Mouse (Mus musculus) erythroblast, embryonic 14.5 days (primary cell): ENCODE results near the gene Agap1. TPM values are rescaled to one million over a fixed set of nuclear protein-coding genes. Genes with fewer than 3 reads are reported as not detected.

Experiments
- H3K27me3 ChIP-seq: 2 replicates; pipeline ENCODE4 v1.6.1; 2012; ENCODE audit warnings: inconsistent platforms; ENCODE audit not compliant: control insufficient read depth
- H3K36me3 ChIP-seq: 2 replicates; pipeline ENCODE4 v1.6.1; 2012; ENCODE audit warnings: mild to moderate bottlenecking, inconsistent platforms; ENCODE audit not compliant: control insufficient read depth
- H3K4me1 ChIP-seq: 2 replicates; pipeline ENCODE4 v1.6.1; 2012; ENCODE audit warnings: inconsistent platforms; ENCODE audit not compliant: control insufficient read depth
- H3K4me3 ChIP-seq: replicated peaks from 2 replicates; pipeline ENCODE3; 2012; ENCODE audit warnings: moderate library complexity, mild to moderate bottlenecking, inconsistent platforms
- H3K9me3 ChIP-seq: 2 replicates; pipeline ENCODE4 v1.6.1; 2012; ENCODE audit warnings: low read length, inconsistent platforms, mixed read lengths; ENCODE audit not compliant: control insufficient read depth
- GATA1 ChIP-seq: IDR thresholded peaks from 2 replicates; pipeline ENCODE4 v1.6.1; 2012; ENCODE audit warnings: low read length, inconsistent platforms, mixed read lengths
- TAL1 ChIP-seq: IDR thresholded peaks from 3 replicates; pipeline ENCODE4 v1.6.1; 2012; ENCODE audit warnings: low read length, inconsistent platforms, mixed read lengths
- polyA plus RNA-seq: library from polyadenylated mRNA; stranded (reverse); fragments of >175 nt; gene quantifications from 2 replicates; pipeline ENCODE4 v1.2.3, GENCODE M21; 2012

Gene Agap1
- polyA plus RNA-seq, 1 experiment: 0.09 TPM

GRCm38 (mm10) chr1:89798724-89799123 is 344.1 kb downstream of the Agap1 start:
- TF ChIP-seq TAL1 (no peak), GATA1 (no peak)
- no peak overlapping the region for H3K4me3 ChIP-seq

GRCm38 (mm10) chr1:89801506-89801905 is 346.9 kb downstream of the Agap1 start:
- Histone ChIP-seq H3K27me3 (no peaks in the 10 kb centered on the region), H3K36me3 (no peaks in the 10 kb centered on the region), H3K9me3 (no peaks in the 10 kb centered on the region), H3K4me1 (no peaks in the 10 kb centered on the region), H3K4me3 (no peak overlapping the region)
- no peak for TF ChIP-seq GATA1
- no peak for TF ChIP-seq TAL1

More at GRCm38 (mm10) chr1:89798724-89799123, 344.1 kb downstream of the Agap1 start:
- H3K9me3 ChIP-seq: no peaks in the 10 kb centered on the region
- no peaks in the 10 kb centered on the region for H3K36me3 ChIP-seq
- no peaks in the 10 kb centered on the region for H3K27me3 ChIP-seq
- no peaks in the 10 kb centered on the region for H3K4me1 ChIP-seq

- no peaks in the 10 kb centered on the region for H3K27me3 ChIP-seq
- H3K36me3 ChIP-seq: no peaks in the 10 kb centered on the region
- H3K4me1 ChIP-seq: no peaks in the 10 kb centered on the region
- no peaks in the 10 kb centered on the region for H3K9me3 ChIP-seq
- TF ChIP-seq GATA1: no peak
- TF ChIP-seq TAL1: no peak
- H3K4me3 ChIP-seq: no peak overlapping the region
These were observed 350.4 kb downstream of the Agap1 start for GRCm38 (mm10) chr1:89804981-89805380.

- TF ChIP-seq TAL1 (no peak), GATA1 (no peak)
- H3K9me3 ChIP-seq: no peaks in the 10 kb centered on the region
These were observed 358.2 kb downstream of the Agap1 start for GRCm38 (mm10) chr1:89812816-89813215.

GRCm38 (mm10) chr1:89816487-89817206 is 362.0 kb downstream of the Agap1 start:
- no peaks in the 10 kb centered on the region for H3K4me1 ChIP-seq
- H3K9me3 ChIP-seq: no peaks in the 10 kb centered on the region
- TF ChIP-seq TAL1: no peak
- H3K36me3 ChIP-seq: no peaks in the 10 kb centered on the region
- no peaks in the 10 kb centered on the region for H3K27me3 ChIP-seq
- no peak overlapping the region for H3K4me3 ChIP-seq

More at GRCm38 (mm10) chr1:89812816-89813215, 358.2 kb downstream of the Agap1 start:
- Histone ChIP-seq H3K27me3 (no peaks in the 10 kb centered on the region), H3K36me3 (no peaks in the 10 kb centered on the region), H3K4me1 (no peaks in the 10 kb centered on the region), H3K4me3 (no peak overlapping the region)

- TF ChIP-seq GATA1 (no peak), TAL1 (no peak)
- Histone ChIP-seq H3K27me3 (no peaks in the 10 kb centered on the region), H3K9me3 (no peaks in the 10 kb centered on the region), H3K4me1 (no peaks in the 10 kb centered on the region), H3K4me3 (no peak overlapping the region), H3K36me3 (no peaks in the 10 kb centered on the region)
These were observed 367.2 kb downstream of the Agap1 start for GRCm38 (mm10) chr1:89821822-89822221.

GRCm38 (mm10) chr1:89822431-89822830 is 367.8 kb downstream of the Agap1 start:
- Histone ChIP-seq H3K36me3 (no peaks in the 10 kb centered on the region), H3K4me1 (no peaks in the 10 kb centered on the region), H3K9me3 (no peaks in the 10 kb centered on the region), H3K4me3 (no peak overlapping the region), H3K27me3 (no peaks in the 10 kb centered on the region)
- TF ChIP-seq GATA1 (no peak), TAL1 (no peak)

GRCm38 (mm10) chr1:89823036-89823435 is 368.4 kb downstream of the Agap1 start:
- Histone ChIP-seq H3K36me3 (no peaks in the 10 kb centered on the region), H3K9me3 (no peaks in the 10 kb centered on the region), H3K27me3 (no peaks in the 10 kb centered on the region), H3K4me1 (no peaks in the 10 kb centered on the region), H3K4me3 (no peak overlapping the region)
- no peak for TF ChIP-seq TAL1
- TF ChIP-seq GATA1: no peak

GRCm38 (mm10) chr1:89827051-89827450 is 372.4 kb downstream of the Agap1 start:
- Histone ChIP-seq H3K27me3 (no peaks in the 10 kb centered on the region), H3K9me3 (no peaks in the 10 kb centered on the region), H3K4me3 (no peak overlapping the region), H3K36me3 (no peaks in the 10 kb centered on the region), H3K4me1 (no peaks in the 10 kb centered on the region)
- TF ChIP-seq GATA1: no peak
- TF ChIP-seq TAL1: no peak

- H3K27me3 ChIP-seq: no peaks in the 10 kb centered on the region
- no peak overlapping the region for H3K4me3 ChIP-seq
- H3K36me3 ChIP-seq: no peaks in the 10 kb centered on the region
- TF ChIP-seq TAL1 (no peak), GATA1 (no peak)
- H3K9me3 ChIP-seq: no peaks in the 10 kb centered on the region
- no peaks in the 10 kb centered on the region for H3K4me1 ChIP-seq
These were observed 376.5 kb downstream of the Agap1 start for GRCm38 (mm10) chr1:89831095-89831494.
